Comparison of ENCODE assay signal across 8 mouse cellular contexts in the genomic region with DNA sequence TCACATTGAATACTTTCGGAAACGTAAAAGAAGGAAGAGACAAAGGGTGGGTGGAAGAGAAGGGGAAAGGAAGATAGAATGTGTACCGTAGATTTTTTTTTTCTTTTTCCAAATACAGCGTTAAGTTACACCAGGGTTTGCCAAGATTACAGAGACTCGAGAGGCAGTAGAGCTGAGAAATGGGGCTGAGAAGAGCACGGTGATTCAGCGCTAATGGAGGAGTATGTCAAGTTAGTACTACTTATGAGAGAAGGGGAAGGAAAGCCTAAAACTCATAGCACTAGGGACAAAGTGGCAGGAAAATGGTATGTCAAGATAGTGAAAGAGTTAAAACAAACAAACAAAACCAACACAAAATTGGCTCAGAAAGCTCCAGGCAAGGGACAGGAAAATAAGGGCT. TPM values are rescaled to one million over a fixed set of nuclear protein-coding genes. Genes with fewer than 3 reads are reported as not detected.
DNase-seq lines count a peak whose midpoint lies in the region; ATAC-seq and TF ChIP-seq lines count a peak whose summit lies in the region.

No protein-coding gene starts in this region.

- no peak for TF ChIP-seq EP300 in liver, postnatal 0 days (IDR thresholded peaks at IDR 0.05; ENCODE audit: low read depth)

- no peak overlapping the region for H3K9ac ChIP-seq in heart, embryonic 15.5 days
- peak overlapping the region; percentile 82 for H3K9ac ChIP-seq in forebrain, embryonic 14.5 days (ENCODE audit: low read length)
- no peak overlapping the region for H3K9ac ChIP-seq in liver, postnatal 0 days (replicated peaks)

- DNase-seq in heart, postnatal 25 days (ENCODE audit: low spot score), result no peak
- DNase-seq in MEL-GATA-1-ER (ENCODE audit: extremely low read depth, low read depth), result peak; percentile 21
- DNase-seq in forebrain, embryonic 14.5 days (ENCODE audit: low spot score), result peak; percentile 38
- DNase-seq in liver, postnatal 0 days, result no peak
- no peak for DNase-seq in MN1 (ENCODE audit: low spot score)
- DNase-seq in layer of hippocampus, postnatal 25 days (ENCODE audit: extremely low spot score in 1 of 2, low spot score in 1 of 2), result no peak
- DNase-seq in adrenal gland, postnatal 25 days, result no peak

- 12% methylated on average over 7 of the region's 7 CpGs for WGBS in heart, embryonic 15.5 days
- 20% methylated on average over 7 of the region's 7 CpGs for WGBS in forebrain, embryonic 14.5 days
- 15% methylated on average over 7 of the region's 7 CpGs for WGBS in liver, postnatal 0 days (ENCODE audit: insufficient replicate concordance)

- TF ChIP-seq CTCF in liver, postnatal 0 days (IDR thresholded peaks at IDR 0.05; ENCODE audit: low read depth), result no peak

- H3K4me1 ChIP-seq in heart, embryonic 15.5 days (replicated peaks), result peaks cover 12% of the 10 kb centered on the region
- peaks cover 6% of the 10 kb centered on the region; the same call in 1 of the 2 replicates for H3K4me1 ChIP-seq in forebrain, embryonic 14.5 days (ENCODE audit: control insufficient read depth, insufficient read depth, low read length)
- peaks cover 5% of the 10 kb centered on the region for H3K4me1 ChIP-seq in liver, postnatal 0 days (ENCODE audit: insufficient read depth)

- no peak overlapping the region for H3K27ac ChIP-seq in heart, embryonic 15.5 days
- no peak overlapping the region for H3K27ac ChIP-seq in forebrain, embryonic 14.5 days (ENCODE audit: low read depth, low read length)
- no peak overlapping the region for H3K27ac ChIP-seq in liver, postnatal 0 days (ENCODE audit: low read depth)

- no peak for ATAC-seq in heart, embryonic 15.5 days (replicated peaks; ENCODE audit: insufficient number of reproducible peaks, insufficient read depth, low FRiP score, low read depth)
- peak; percentile 49 for ATAC-seq in forebrain, embryonic 14.5 days
- ATAC-seq in liver, postnatal 0 days, result peak; percentile 28

- H3K4me3 ChIP-seq in heart, embryonic 15.5 days, result peak overlapping the region; percentile 95
- peak overlapping the region; percentile 83 for H3K4me3 ChIP-seq in forebrain, embryonic 14.5 days (ENCODE audit: low read depth, low read length)
- H3K4me3 ChIP-seq in liver, postnatal 0 days (ENCODE audit: low read depth, low read length), result peak overlapping the region; percentile 71

- no peaks in the 10 kb centered on the region for H3K27me3 ChIP-seq in heart, embryonic 15.5 days
- H3K27me3 ChIP-seq in forebrain, embryonic 14.5 days (replicated peaks; ENCODE audit: control insufficient read depth, insufficient read depth, low read length), result no peaks in the 10 kb centered on the region
- H3K27me3 ChIP-seq in liver, postnatal 0 days (ENCODE audit: insufficient read depth, low read length), result no peaks in the 10 kb centered on the region

- H3K36me3 ChIP-seq in heart, embryonic 15.5 days, result peaks cover 18% of the 10 kb centered on the region
- 0 out of 2 replicates have a peak, but pooled peaks cover 9% of the 10 kb centered on the region for H3K36me3 ChIP-seq in forebrain, embryonic 14.5 days (ENCODE audit: control insufficient read depth, insufficient read depth, low read length)
- H3K36me3 ChIP-seq in liver, postnatal 0 days (replicated peaks; ENCODE audit: insufficient read depth, low read length), result peaks cover 3% of the 10 kb centered on the region; the same call in 1 of the 2 replicates

- H3K9me3 ChIP-seq in heart, embryonic 15.5 days (replicated peaks), result no peaks in the 10 kb centered on the region
- H3K9me3 ChIP-seq in forebrain, embryonic 14.5 days (replicated peaks; ENCODE audit: control insufficient read depth, low read length), result no peaks in the 10 kb centered on the region
- no peaks in the 10 kb centered on the region for H3K9me3 ChIP-seq in liver, postnatal 0 days (ENCODE audit: low read length)

- H3K4me2 ChIP-seq in heart, embryonic 15.5 days, result peak overlapping the region; percentile 89
- peak overlapping the region; percentile 67 for H3K4me2 ChIP-seq in forebrain, embryonic 14.5 days (ENCODE audit: low read length)
- H3K4me2 ChIP-seq in liver, postnatal 0 days (ENCODE audit: low read depth, low read length), result peak overlapping the region; percentile 83

- intact Hi-C loops in heart, postnatal 25 days (cut with DNase I), result loop anchor here (10.0 kb wide), 2 partner anchors 387 to 403 kb away; a partner anchor contains a TSS

RNA-seq across cellular contexts. Expression of a gene that starts 0.5 kb away (rescaled TPM):
- polyA plus RNA-seq in heart, embryonic 15.5 days (2015; fragmentation: Nextera tagmentation; extraction: Ambion mirVana), result 62.5 and 81.9 TPM in 2 replicates
- total RNA-seq in heart, postnatal 25 days (2021), result 10 to 100 TPM; 67.2 to 74.2 TPM
- polyA plus RNA-seq in forebrain, embryonic 14.5 days (2014; fragmentation: Nextera tagmentation; extraction: Ambion mirVana), result 62.9 and 69.9 TPM in 2 replicates
- 38.9 and 44.7 TPM in 2 replicates for polyA plus RNA-seq in liver, postnatal 0 days (2015; fragmentation: Nextera tagmentation; extraction: Ambion mirVana)
- 10 to 100 TPM; 32.7 to 37.3 TPM for total RNA-seq in layer of hippocampus, postnatal 25 days (2021)
- 27.7 and 27.8 TPM in 2 replicates for total RNA-seq in adrenal gland, postnatal 25 days (2021)

RNA-seq across cellular contexts. Expression of a gene that starts 46.4 kb away (rescaled TPM):
- 3.5 and 4.1 TPM in 2 replicates for polyA plus RNA-seq in heart, embryonic 15.5 days (2015; fragmentation: Nextera tagmentation; extraction: Ambion mirVana)
- 1 to 10 TPM in 1 of 2 experiments, under 1 TPM in 1; 0.73 to 1.2 TPM for total RNA-seq in heart, postnatal 25 days (2021)
- polyA plus RNA-seq in forebrain, embryonic 14.5 days (2014; fragmentation: Nextera tagmentation; extraction: Ambion mirVana), result 12.0 and 16.6 TPM in 2 replicates
- 0.18 and 0.21 TPM in 2 replicates for polyA plus RNA-seq in liver, postnatal 0 days (2015; fragmentation: Nextera tagmentation; extraction: Ambion mirVana)
- 10 to 100 TPM; 14.7 to 18.1 TPM for total RNA-seq in layer of hippocampus, postnatal 25 days (2021)
- total RNA-seq in adrenal gland, postnatal 25 days (2021), result 3.4 and 5.9 TPM in 2 replicates

Comparison
In these comparisons a context has a peak if more than half of its experiments do, and no peak if none do; other contexts are left out.
1. DNase-seq: peak in MEL-GATA-1-ER (single experiment) and forebrain, embryonic 14.5 days (single experiment); none in heart, postnatal 25 days (single experiment), liver, postnatal 0 days (single experiment), MN1 (single experiment), layer of hippocampus, postnatal 25 days (0 of 2) and adrenal gland, postnatal 25 days (single experiment).
2. Peak in every context shown above with its lines, with median percentiles within 50 percentile points of each other: H3K4me2 ChIP-seq and H3K4me3 ChIP-seq.